Mouse (Mus musculus): ENCODE data around the gene Opa3.
"Not testable (repeated sequence)": the region's sequence is repeated elsewhere in the genome, so short reads cannot be mapped to it uniquely, and the experiment has no call there.

Opa3 gene

DNA sequence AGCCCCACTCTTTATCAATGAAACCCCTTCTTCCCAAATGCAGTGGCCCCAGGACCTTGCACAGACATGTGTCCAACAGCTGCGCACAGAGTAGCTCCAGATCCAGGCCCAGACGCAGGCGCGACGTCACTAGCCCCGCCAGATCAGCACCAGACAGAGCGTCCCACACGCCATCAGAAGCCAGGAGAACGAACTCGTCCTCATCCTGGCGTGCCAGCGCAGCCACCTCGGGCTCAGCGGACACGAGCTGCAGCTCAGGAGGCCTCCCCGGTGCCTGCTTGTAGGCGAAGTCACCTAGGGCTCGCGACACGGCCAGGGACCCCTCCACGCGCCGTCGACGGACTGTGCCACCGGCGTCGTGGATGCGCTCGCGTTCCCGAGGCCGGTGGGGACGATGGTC is 50.9 kb downstream of the Opa3 start:
- DNase-seq (ENCODE audit: extremely low read depth, low read depth, low spot score), result no peak

GRCm38 (mm10) chr7:19279581-19280114 is 51.5 kb downstream of the Opa3 start, which contains the start of gene Ppm1n:
Gene Ppm1n (minus strand): TSS chr7:19280064.
- no peak for DNase-seq (ENCODE audit: extremely low read depth, low read depth, low spot score)

GRCm38 (mm10) chr7:19281680-19282304 is 53.7 kb downstream of the Opa3 start:
- DNase-seq (ENCODE audit: extremely low read depth, low read depth, low spot score), result not testable (repeated sequence)

- DNase-seq (ENCODE audit: extremely low read depth, low read depth, low spot score), result no peak
Observed at GRCm38 (mm10) chr7:19282385-19282784, 54.3 kb downstream of the Opa3 start, which contains the start of gene Rtn2. Gene Rtn2 (plus strand): TSS chr7:19282624.

- no peak for DNase-seq (ENCODE audit: extremely low read depth, low read depth, low spot score)
Observed at GRCm38 (mm10) chr7:19282791-19283405, 54.8 kb downstream of the Opa3 start.

DNA sequence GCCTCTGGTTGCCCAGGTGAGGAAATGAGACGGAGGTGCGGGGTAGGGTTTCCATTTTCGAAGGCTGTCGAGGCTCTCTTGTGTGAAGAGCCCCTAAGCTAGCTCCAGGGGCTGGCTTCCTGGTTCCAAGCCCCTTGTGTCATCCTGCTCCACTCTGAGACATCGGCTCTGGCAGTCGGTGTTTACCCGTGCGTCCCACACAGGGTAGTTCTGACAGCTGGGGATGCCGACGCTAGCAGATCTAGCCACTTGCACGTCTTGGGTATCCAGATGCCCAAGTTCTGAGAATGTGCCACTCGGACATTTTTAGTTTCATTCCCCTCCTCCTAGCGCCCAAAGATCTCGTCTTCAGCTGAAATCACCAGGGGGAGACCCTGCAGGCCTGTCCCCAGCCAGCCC is 55.3 kb downstream of the Opa3 start:
- DNase-seq (ENCODE audit: extremely low read depth, low read depth, low spot score), result no peak

DNA sequence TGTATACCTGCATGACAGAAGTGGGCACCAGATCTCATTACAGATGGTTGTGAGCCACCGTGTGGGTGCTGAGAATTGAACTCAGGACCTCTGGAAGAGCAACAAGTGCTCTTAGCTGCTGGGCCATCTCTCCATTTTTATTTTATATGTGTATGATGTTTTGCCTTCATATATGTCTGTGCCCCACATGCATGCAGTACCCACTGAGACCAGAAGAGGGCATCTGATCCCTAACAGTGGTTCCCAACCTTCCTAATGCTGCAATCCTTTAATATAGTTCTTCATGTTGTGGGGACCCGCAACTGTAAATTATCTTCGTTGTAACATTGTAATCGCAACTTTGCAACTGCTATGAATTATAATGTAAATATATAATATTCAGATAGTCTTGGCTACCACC is 56.6 kb downstream of the Opa3 start:
- no peak for DNase-seq (ENCODE audit: extremely low read depth, low read depth, low spot score)

DNA sequence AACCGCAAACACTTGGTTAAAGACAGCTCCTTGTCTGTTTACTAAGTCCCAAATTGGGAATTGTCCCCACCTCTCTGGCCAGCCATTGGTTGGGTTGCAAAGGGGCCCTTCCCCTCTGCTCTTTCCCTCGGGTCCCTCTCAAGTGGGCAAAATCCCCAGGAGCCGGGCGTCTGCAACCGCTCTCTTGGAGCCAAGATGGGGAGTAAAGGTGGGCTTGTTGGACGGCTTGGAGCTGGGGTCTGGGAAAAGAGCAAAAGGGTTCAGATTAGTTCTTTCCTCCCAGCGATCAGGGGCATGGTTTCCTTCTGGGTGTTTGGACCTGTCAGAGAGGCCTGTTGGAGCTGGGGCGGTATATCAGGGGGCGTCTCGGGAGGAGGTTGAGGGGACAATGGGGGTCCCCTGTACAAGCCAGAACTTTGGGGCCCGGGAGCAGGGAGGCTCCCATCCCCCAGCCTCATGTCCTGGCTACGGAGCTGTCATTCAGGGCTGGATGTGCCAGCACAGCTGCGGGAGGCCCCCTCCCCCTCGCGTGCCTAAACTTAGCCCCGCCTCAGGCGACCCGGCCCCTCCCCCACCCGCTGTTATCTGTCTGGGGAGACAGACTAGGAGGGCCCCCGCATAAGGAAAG is 62.9 kb downstream of the Opa3 start:
- no peak for DNase-seq (ENCODE audit: extremely low read depth, low read depth, low spot score)

- no peak for DNase-seq (ENCODE audit: extremely low read depth, low read depth, low spot score)
Observed at GRCm38 (mm10) chr7:19295503-19296185, 67.5 kb downstream of the Opa3 start.

GRCm38 (mm10) chr7:19297034-19297433 is 68.9 kb downstream of the Opa3 start:
- no peak for DNase-seq (ENCODE audit: extremely low read depth, low read depth, low spot score)

DNA sequence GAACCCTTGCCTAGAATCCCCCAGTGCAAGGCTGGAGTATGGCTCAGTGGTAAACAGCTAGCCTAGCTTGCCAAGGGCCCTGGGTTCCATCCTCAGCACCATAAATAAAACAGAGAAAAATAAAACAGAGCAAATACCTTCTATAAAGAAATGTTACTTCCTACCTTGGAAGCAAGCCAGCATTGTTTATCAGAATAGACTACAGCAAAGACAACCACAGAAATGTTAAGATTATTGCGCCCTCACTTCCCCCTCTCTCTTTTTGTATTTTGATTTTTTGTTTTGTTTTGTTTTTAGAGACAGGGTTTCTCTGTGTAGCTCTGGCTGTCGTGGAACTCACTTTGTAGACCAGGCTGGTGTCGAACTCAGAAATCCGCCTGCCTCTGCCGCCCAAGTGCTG is 69.7 kb downstream of the Opa3 start:
- no peak for DNase-seq (ENCODE audit: extremely low read depth, low read depth, low spot score)

- no peak for DNase-seq (ENCODE audit: extremely low read depth, low read depth, low spot score)
Observed at GRCm38 (mm10) chr7:19299194-19299593, 71.1 kb downstream of the Opa3 start.

- DNase-seq (ENCODE audit: extremely low read depth, low read depth, low spot score), result no peak
Observed at GRCm38 (mm10) chr7:19300501-19301421, 72.6 kb downstream of the Opa3 start.

DNA sequence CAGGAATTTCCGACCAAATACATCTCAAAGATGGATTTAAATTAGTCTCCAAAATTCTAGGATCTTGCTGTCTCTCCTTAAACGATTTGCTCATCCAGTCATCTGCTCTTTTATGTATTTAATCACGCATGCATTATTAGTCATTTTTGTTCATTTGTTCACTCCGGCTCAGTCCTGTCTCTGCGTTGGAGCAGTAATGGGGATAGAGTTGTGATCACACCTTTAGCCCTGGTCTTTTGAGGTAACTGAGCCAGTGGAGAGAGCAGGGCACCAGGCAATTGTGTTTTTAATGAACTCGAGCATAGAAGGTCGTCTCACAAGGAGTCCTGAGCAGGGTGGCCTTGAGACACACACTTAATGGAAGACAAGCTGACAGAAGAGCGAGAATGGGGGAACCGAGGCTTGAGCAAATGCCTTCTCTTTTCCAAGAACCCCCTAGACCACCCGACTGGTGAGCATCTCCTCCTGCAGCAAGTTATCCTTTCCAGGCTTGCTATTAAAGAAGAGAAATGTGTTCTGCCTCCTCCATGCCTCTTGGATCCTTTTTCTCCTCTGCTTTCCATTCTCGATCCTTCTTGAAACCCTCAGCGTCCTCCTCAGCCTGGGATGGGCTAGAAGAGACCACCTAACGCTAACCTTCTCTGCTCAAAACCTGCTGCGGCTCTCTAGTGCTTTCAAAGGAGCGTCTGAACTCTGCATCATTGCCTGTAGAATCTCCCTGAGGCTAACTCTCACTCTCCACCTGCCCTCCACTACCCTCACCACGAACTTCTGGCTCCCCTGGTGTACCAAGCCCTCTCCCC is 73.5 kb downstream of the Opa3 start:
- DNase-seq (ENCODE audit: extremely low read depth, low read depth, low spot score), result no peak

- no peak for DNase-seq (ENCODE audit: extremely low read depth, low read depth, low spot score)
Observed at GRCm38 (mm10) chr7:19302264-19303045, 74.3 kb downstream of the Opa3 start.

DNA sequence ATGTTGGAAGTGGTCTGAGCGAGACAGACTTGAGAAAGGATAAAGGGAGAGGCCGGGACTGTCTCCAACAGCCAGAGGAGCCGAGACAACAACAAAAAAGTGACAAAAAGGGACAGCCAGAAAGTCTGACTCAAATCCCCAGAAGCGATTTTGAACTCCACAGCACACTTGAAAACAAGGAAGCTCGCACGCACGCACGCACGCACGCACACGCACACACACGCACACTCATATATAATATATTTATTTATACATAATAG is 74.8 kb downstream of the Opa3 start:
- DNase-seq (ENCODE audit: extremely low read depth, low read depth, low spot score), result no peak

DNA sequence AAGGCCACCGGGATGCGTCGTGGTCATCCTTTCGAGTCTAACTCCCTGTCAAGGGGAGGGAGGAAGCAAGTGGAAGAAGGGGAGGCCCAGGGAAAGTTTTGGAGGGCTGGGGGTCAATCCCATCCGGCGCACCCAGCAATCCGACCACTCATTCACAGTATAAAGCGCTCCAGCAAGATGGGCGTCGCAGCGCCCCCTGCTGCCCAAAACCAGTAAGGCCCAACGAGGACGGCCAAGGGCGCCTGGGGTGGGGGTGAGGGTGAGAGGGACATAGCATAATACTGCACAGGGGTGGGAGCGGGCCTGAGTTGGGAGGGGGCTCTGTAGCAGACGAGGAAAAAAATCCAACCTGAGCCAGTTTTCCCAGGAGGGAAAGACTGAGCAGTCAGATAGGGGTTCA is 75.6 kb downstream of the Opa3 start:
- no peak for DNase-seq (ENCODE audit: extremely low read depth, low read depth, low spot score)

GRCm38 (mm10) chr7:19304501-19305412 is 76.6 kb downstream of the Opa3 start:
- DNase-seq (ENCODE audit: extremely low read depth, low read depth, low spot score), result no peak

Data from fat pad, adult 2 months (tissue).